ENCODE assay signal across 27 mouse cellular contexts in the genomic region with DNA sequence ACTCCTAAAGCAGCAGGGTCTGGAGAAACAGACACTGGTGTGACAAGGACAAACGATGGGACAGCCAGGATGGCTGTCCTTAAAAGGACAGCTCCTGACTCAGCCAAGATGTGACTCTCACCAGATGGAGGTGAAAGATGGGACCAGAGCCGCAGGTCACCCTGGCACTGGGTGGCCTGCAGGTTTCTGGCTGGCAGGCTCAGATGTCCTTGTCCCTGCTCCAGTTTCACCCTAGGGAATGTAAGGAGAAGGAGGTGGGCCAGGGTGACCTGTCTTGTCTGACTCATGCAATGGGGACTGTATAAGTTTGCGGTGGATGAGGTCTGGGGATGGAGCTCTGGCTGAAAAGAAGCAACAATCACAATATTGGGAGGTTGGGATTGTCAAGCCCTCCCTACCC. TPM values are rescaled to one million over a fixed set of nuclear protein-coding genes. Genes with fewer than 3 reads are reported as not detected.
DNase-seq lines count a peak whose midpoint lies in the region; TF ChIP-seq lines count a peak whose summit lies in the region.
"Had no signal": no experiment of that assay in that cellular context is flagged by ENCODE, and none has a peak within 500 bp of the region (broad histone marks: within the 10 kb centered on the region; RNA-seq: fewer than 3 reads in every experiment).

No protein-coding gene starts in this region.

- H3K27ac ChIP-seq in small intestine, adult 2 months (ENCODE audit: insufficient read depth, low read depth, low read length), result 0 out of 2 replicates have a peak overlapping the region, but pooled peaks have one; percentile 27
- H3K27ac ChIP-seq: forebrain, embryonic 10.5 days; forebrain, embryonic 13.5 days; heart, embryonic 15.5 days; hindbrain, embryonic 10.5 days; hindbrain, embryonic 13.5 days had no signal

- no peak overlapping the region for H3K4me3 ChIP-seq in small intestine, adult 2 months (ENCODE audit: low read depth, low read length)
- H3K4me3 ChIP-seq: forebrain, embryonic 10.5 days; forebrain, embryonic 13.5 days; heart, embryonic 12.5 days; heart, embryonic 15.5 days; hindbrain, embryonic 10.5 days; hindbrain, embryonic 13.5 days had no signal

- 85% methylated on average over 3 of the region's 3 CpGs for WGBS in small intestine, adult 2 months

- H3K27me3 ChIP-seq in small intestine, adult 2 months (ENCODE audit: control insufficient read depth, insufficient read depth, low read length), result no peaks in the 10 kb centered on the region

- TF ChIP-seq CTCF in small intestine, adult 2 months (IDR thresholded peaks at IDR 0.05; ENCODE audit: extremely low read depth, insufficient read length, insufficient replicate concordance, low read depth, low read length), result no peak

- H3K4me1 ChIP-seq in small intestine, adult 2 months (ENCODE audit: control insufficient read depth, insufficient read depth, insufficient read length, low read length), result peaks cover 17% of the 10 kb centered on the region

- H3K36me3 ChIP-seq in small intestine, adult 2 months (ENCODE audit: control insufficient read depth, insufficient read depth, low read length), result no peaks in the 10 kb centered on the region
- H3K36me3 ChIP-seq: forebrain, embryonic 10.5 days; heart, embryonic 12.5 days; heart, embryonic 15.5 days; hindbrain, embryonic 10.5 days; hindbrain, embryonic 13.5 days had no signal

- peak; percentile 63 for DNase-seq in cerebellum, adult 11-12 months
- no peak for DNase-seq in cerebellum, adult 11 months
- DNase-seq in cerebellum, postnatal 36 days, result peak; percentile 24 to 28
- DNase-seq in cerebellum, postnatal 4 days (ENCODE audit: low spot score in 2 of 2), result no peak
- peak; percentile 0 for DNase-seq in CD4-positive helper T cell, adult 2 months (ENCODE audit: low read depth, low spot score)
- DNase-seq: adrenal gland, postnatal 25 days; gastrocnemius, postnatal 25 days; heart, adult 18-20 months; heart, postnatal 10 days; heart, postnatal 36 days; kidney, adult 2 months had no signal

- no peak for TF ChIP-seq POLR2A in small intestine, adult 2 months (IDR thresholded peaks at IDR 0.05; ENCODE audit: low read depth, low read length)

RNA-seq across cellular contexts. Expression of a gene that starts 4.2 kb away (rescaled TPM):
- 15.9 and 23.1 TPM in 2 replicates for polyA plus RNA-seq in small intestine, adult 2 months (2012; rRNA removed)

RNA-seq across cellular contexts. Expression of a gene that starts 14.2 kb away (rescaled TPM):
- polyA plus RNA-seq in small intestine, adult 2 months (2012; rRNA removed), result 0.27 TPM in 1 of 2 replicates, not detected in the other
- polyA plus RNA-seq: activated CD4-positive, CD25-positive, alpha-beta regulatory T cell, adult 4 months; C2C12; cortical plate, adult 2 months; embryonic facial prominence, embryonic 11.5 days; embryonic facial prominence, embryonic 14.5 days; forebrain, embryonic 10.5 days; forebrain, embryonic 13.5 days; forebrain, embryonic 16.5 days; heart, embryonic 12.5 days; heart, embryonic 15.5 days; hindbrain, embryonic 10.5 days; hindbrain, embryonic 13.5 days; hindbrain, embryonic 16.5 days; intestine, embryonic 16.5 days; kidney, embryonic 14.5 days had no signal

RNA-seq across cellular contexts. Expression of a gene that starts 31.7 kb away (rescaled TPM):
- polyA plus RNA-seq in small intestine, adult 2 months (2012; rRNA removed), result 1.6 and 3.6 TPM in 2 replicates

Comparison
In these comparisons a context has a peak if more than half of its experiments do, and no peak if none do; other contexts are left out.
1. DNase-seq: peak in cerebellum, adult 11-12 months (single experiment), cerebellum, postnatal 36 days (2 of 2) and CD4-positive helper T cell, adult 2 months (single experiment); none in cerebellum, adult 11 months (single experiment) and cerebellum, postnatal 4 days (0 of 2).